Mouse (Mus musculus): ENCODE results near the gene Tgfa.

- no peak for TF ChIP-seq CTCF (IDR thresholded peaks at IDR 0.05; ENCODE audit: low read depth)
- no peak for TF ChIP-seq EP300 (IDR thresholded peaks at IDR 0.05; ENCODE audit: low read depth)
Measured at GRCm38 (mm10) chr6:86218739-86219138, 23.7 kb downstream of the Tgfa start.
